Mouse (Mus musculus) embryonic facial prominence, embryonic 12.5 days (tissue): ENCODE measurements around the gene Gpr25. TPM values are rescaled to one million over a fixed set of nuclear protein-coding genes. Genes with fewer than 3 reads are reported as not detected.

Experiments used
- ATAC-seq: fragments of 200-750 bp; cut with Nextera tagmentation; 2 replicates; pipeline ENCODE4 v1.8.0; 2017; ENCODE audit not compliant: insufficient number of reproducible peaks, insufficient read depth, low FRiP score, low TSS enrichment
- H3K27ac ChIP-seq: fragments of 300-500 bp; sonication (generic); 2 replicates; pipeline ENCODE4 v1.5.1; 2016; ENCODE audit warnings: mild to moderate bottlenecking
- H3K27me3 ChIP-seq: fragments of 300-500 bp; sonication (generic); 2 replicates; pipeline ENCODE4 v1.6.1; 2016; ENCODE audit warnings: mild to moderate bottlenecking, moderate library complexity
- H3K36me3 ChIP-seq: fragments of 300-500 bp; sonication (generic); 2 replicates; pipeline ENCODE4 v1.6.1; 2016; ENCODE audit warnings: mild to moderate bottlenecking
- H3K4me1 ChIP-seq: fragments of 300-500 bp; sonication (generic); 2 replicates; pipeline ENCODE4 v1.6.1; 2016
- H3K4me2 ChIP-seq: fragments of 300-500 bp; sonication (generic); replicated peaks from 2 replicates; pipeline ENCODE4 v1.6.1; 2016; ENCODE audit warnings: mild to moderate bottlenecking, moderate library complexity
- H3K4me3 ChIP-seq: fragments of 300-500 bp; sonication (generic); 2 replicates; pipeline ENCODE4 v1.5.1; 2016; ENCODE audit warnings: mild to moderate bottlenecking
- H3K9ac ChIP-seq: fragments of 300-500 bp; sonication (generic); 2 replicates; pipeline ENCODE4 v1.6.1; 2016; ENCODE audit warnings: mild to moderate bottlenecking, moderate library complexity
- H3K9me3 ChIP-seq: fragments of 300-500 bp; sonication (generic); 2 replicates; pipeline ENCODE4 v1.6.1; 2016; ENCODE audit warnings: mild to moderate bottlenecking, moderate library complexity
- WGBS: fragments of 180-500 bp; shearing (Covaris S2); methylation state at CpG from one replicate; pipeline ENCODE4 v1.1.7; 2016; 5-methylcytosine and 5-hydroxymethylcytosine counted together
- polyA plus RNA-seq: library from polyadenylated mRNA; unstranded; fragments of >200 nt; fragmentation: Nextera tagmentation; extraction: Ambion mirVana; gene quantifications from 2 replicates; pipeline ENCODE4 v1.2.1, GENCODE M21; 2016

Gene Gpr25
- polyA plus RNA-seq, 1 experiment from 2014 or later: not detected

DNA sequence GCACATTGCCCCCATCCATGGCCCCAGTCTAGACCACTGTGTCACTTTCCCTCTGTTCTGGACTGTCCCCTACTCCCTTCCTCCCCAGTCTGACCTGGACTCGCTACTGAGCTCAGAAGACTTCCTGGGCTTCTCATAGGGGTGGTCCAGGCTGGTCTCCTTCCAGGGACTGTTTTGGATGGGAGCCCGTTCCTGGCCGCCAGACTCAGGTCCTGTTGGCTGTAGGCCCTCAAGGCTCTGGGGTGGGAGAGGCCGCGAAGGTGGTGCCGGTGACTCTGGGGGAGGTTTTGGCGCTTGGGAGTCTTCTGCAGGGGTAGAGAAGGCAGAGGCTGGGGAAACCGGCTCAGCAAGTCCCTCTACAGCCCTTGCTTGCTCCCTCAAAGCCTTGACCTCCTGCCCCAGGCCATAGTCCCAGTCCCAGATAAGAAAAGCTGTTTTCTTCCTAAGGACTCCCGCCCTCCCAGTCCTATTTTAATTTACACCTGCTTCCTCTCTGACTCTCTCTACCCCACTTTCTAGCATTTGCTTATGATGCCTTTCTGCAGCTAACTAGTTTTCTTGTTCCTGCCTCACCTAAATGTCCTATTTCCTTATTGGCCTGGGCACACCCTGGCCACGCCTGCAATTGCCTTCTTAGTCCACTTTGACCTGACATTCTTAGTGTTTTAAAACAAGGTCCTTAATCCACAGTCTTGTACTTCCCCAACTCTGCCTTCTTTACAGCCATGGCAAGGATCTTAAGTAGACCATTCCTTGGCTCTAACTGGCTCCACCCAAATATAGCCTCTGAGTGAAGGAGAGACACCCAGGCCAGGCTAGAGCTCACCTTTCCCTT, 40.4 kb downstream of the Gpr25 start:
- Histone ChIP-seq H3K27ac (no peak overlapping the region), H3K9ac (no peak overlapping the region), H3K4me3 (no peak overlapping the region), H3K4me2 (no peak overlapping the region), H3K9me3 (no peaks in the 10 kb centered on the region), H3K27me3 (no peaks in the 10 kb centered on the region), H3K36me3 (peaks cover 83% of the 10 kb centered on the region), H3K4me1 (no peaks in the 10 kb centered on the region)
- no peak for ATAC-seq
- 83% methylated on average over 10 of the region's 10 CpGs for WGBS

DNA sequence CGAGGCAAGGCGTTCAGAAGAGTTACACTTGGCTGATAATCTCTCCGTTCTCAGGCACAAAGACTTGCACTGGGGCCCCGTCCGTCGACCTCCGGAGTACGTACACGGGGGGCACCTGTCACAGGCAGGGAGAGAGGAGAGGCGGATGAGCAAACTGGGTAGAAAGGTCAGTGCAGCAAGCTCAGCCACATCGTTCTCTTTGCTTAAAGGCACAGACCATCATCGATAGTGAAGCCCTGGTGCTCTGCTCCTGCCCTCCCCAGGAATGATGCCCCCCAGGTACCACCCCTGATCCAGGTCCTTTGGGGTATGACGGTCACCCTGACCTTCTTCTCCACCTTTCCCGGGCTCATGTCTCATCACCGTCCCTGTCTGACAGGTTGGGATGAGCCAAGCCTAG, 46.4 kb downstream of the Gpr25 start:
- WGBS: 86% methylated on average over 15 of the region's 15 CpGs

DNA sequence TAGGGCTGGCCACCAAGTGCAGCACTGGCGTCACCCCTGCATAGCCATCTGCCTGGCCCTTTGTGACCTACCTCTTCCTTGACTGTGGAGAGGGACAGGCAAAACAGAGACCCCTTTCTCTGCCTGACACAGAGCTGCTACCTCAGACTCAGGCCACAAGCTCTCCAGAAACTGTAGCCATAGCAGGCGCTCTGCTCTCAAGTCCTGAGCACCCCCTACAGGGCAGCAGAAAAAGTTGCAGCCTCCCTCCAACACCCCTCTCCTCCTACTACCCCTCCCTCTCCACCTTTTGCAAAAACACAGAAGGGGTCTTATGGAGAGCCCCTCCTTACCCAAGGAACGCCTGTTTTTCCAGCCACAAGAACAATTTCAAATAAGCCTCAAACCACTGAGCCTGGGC, 47.9 kb downstream of the Gpr25 start, which contains the start of gene Mroh3:
Mroh3 (minus strand) TSS at position 26 of the 400 bp plus-strand sequence.
- 51% methylated on average over 3 of the region's 3 CpGs for WGBS
- H3K4me3 ChIP-seq: no peak within 1 kb of the TSS
- no peak within 1 kb of the TSS for H3K9ac ChIP-seq
- peaks cover 37% of the 10 kb centered on the region for H3K36me3 ChIP-seq
- H3K27me3 ChIP-seq: no peaks in the 10 kb centered on the region
- H3K9me3 ChIP-seq: no peaks in the 10 kb centered on the region
- no peak within 1 kb of the TSS for H3K4me2 ChIP-seq
- no peaks in the 10 kb centered on the region for H3K4me1 ChIP-seq
- H3K27ac ChIP-seq: no peak within 1 kb of the TSS
- peak; percentile 66; the same call in 1 of the 2 replicates for ATAC-seq

More for the DNA sequence above, 46.4 kb downstream of the Gpr25 start:
- Histone ChIP-seq H3K4me2 (no peak overlapping the region), H3K27ac (no peak overlapping the region), H3K27me3 (no peaks in the 10 kb centered on the region), H3K4me3 (no peak overlapping the region), H3K9me3 (no peaks in the 10 kb centered on the region), H3K4me1 (no peaks in the 10 kb centered on the region), H3K36me3 (peaks cover 52% of the 10 kb centered on the region), H3K9ac (no peak overlapping the region)
- no peak for ATAC-seq

Other genes starting within 250 kb of the Gpr25 start
- 0.42 TPM in 1 of 2 replicates, not detected in the other for gene Ascl5, start 210.1 kb downstream of the Gpr25 start, polyA plus RNA-seq
- gene Cacna1s, start 208.1 kb downstream of the Gpr25 start, polyA plus RNA-seq: 1.2 and 1.3 TPM in 2 replicates
- gene Kif21b, start 129.5 kb downstream of the Gpr25 start, polyA plus RNA-seq: 8.6 and 9.7 TPM in 2 replicates
- 0.31 TPM in 1 of 2 replicates, not detected in the other for gene Mroh3, start 48.0 kb downstream of the Gpr25 start, polyA plus RNA-seq
- 24.6 and 25.5 TPM in 2 replicates for gene Inava, start 26.6 kb downstream of the Gpr25 start, polyA plus RNA-seq
- 16.5 and 17.1 TPM in 2 replicates for gene Camsap2, start 85.2 kb upstream of the Gpr25 start, polyA plus RNA-seq
- gene Ddx59, start 154.4 kb upstream of the Gpr25 start, polyA plus RNA-seq: 20.9 and 21.1 TPM in 2 replicates
- gene Kif14, start 205.5 kb upstream of the Gpr25 start, polyA plus RNA-seq: 8.7 and 9.0 TPM in 2 replicates